Mouse (Mus musculus): Measurements from ENCODE around the gene Gm10959. TPM values are rescaled to one million over a fixed set of nuclear protein-coding genes. Genes with fewer than 3 reads are reported as not detected.
A peak's percentile ranks its signal among the peaks of the same experiment; 100 is the strongest.

Gm10959 gene
- polyA plus RNA-seq, 1 experiment: not detected

DNA sequence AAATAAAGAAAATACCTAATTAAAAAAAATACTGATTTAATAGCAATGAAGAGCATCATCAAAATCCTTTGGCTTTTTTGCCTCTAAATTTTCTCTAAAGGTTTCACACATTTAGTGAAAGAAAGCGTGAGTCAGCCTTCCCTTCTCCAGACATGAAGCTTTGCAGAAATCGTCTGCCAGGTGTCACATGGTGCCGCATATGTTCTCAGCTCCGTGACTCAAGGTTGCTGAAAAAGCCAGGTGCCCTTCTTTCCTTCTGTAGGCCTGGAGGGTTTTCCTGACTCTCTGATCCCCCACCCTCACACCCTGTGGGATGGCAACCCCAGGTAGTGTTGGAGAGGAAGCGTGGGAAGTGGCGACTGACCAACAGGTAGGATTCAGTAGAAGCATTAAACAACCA lies 10.6 kb upstream of the Gm10959 start:
- no peaks in the 10 kb centered on the region for H3K36me3 ChIP-seq (ENCODE audit: control insufficient read depth, insufficient read depth, low read length)
- H3K4me3 ChIP-seq (ENCODE audit: control insufficient read depth, low read depth, low read length): no peak overlapping the region
- TF ChIP-seq POLR2A (IDR thresholded peaks at IDR 0.05; ENCODE audit: control insufficient read depth, low read depth, low read length) (no peak), CTCF (IDR thresholded peaks at IDR 0.05; ENCODE audit: control insufficient read depth, insufficient read depth, insufficient replicate concordance, low read depth, low read length) (no peak)
- no peaks in the 10 kb centered on the region; the same call in 1 of the 2 replicates for H3K4me1 ChIP-seq (ENCODE audit: control insufficient read depth, insufficient read depth, low read length)
- H3K27ac ChIP-seq (ENCODE audit: control insufficient read depth, insufficient read depth, low read depth, low read length): no peak overlapping the region
- no peaks in the 10 kb centered on the region for H3K27me3 ChIP-seq (ENCODE audit: control insufficient read depth, insufficient read depth, low read length)

DNA sequence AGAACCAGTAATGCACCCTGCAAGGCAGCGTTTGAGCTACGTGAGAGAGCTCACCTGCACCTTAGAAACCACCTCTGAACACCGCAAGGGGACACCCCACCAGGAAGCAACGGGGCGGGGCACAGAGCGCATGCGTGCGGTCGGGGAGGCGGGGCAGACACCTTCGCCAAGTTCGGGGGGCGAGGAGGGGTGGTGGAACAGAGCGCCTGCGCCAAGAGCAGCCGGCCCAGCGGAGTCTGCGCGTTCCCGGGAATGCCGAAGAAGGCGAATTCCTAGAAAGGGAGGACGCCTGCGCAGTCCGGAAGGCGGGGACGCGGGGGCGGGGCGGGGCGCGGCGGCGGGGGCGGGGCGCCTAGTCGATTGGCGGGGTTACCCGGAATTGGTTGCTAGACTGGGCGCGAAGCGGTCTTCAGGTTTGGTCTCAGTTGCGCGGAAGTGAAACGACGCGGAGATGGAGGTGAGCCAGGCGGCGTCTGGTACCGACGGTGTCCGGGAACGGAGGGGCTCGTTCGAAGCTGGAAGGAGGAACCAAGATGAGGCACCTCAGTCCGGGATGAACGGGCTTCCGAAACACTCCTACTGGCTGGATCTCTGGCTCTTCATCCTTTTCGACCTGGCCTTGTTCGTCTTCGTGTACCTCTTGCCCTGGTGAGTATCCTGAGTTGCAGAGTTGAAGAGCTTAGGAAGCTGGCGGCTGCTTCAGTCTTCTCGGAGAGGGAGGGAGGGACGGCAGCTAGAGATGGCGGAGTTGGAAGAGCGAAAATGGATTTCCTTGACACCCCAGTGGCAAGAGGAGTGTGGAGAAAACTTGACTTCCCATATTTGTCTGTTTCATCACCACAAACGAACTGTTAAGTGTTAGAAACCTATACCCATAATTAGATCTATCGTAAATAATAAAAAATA lies 5.1 kb upstream of the Gm10959 start, which contains the start of gene 1810037I17Rik:
Gene 1810037I17Rik (plus strand): TSS at position 195 of the 906 bp plus-strand sequence.
- H3K4me1 ChIP-seq (ENCODE audit: control insufficient read depth, insufficient read depth, low read length): no peaks in the 10 kb centered on the region; the same call in 1 of the 2 replicates
- TF ChIP-seq POLR2A (IDR thresholded peaks at IDR 0.05; ENCODE audit: control insufficient read depth, low read depth, low read length) (0 out of 2 replicates have a peak, but pooled peaks have one; percentile 59), CTCF (IDR thresholded peaks at IDR 0.05; ENCODE audit: control insufficient read depth, insufficient read depth, insufficient replicate concordance, low read depth, low read length) (peak; percentile 21; the same call in 1 of the 2 replicates)
- peak within 1 kb of the TSS; percentile 89 for H3K4me3 ChIP-seq (ENCODE audit: control insufficient read depth, low read depth, low read length)
- peak within 1 kb of the TSS; percentile 92 for H3K27ac ChIP-seq (ENCODE audit: control insufficient read depth, insufficient read depth, low read depth, low read length)
- no peaks in the 10 kb centered on the region for H3K27me3 ChIP-seq (ENCODE audit: control insufficient read depth, insufficient read depth, low read length)
- no peaks in the 10 kb centered on the region for H3K36me3 ChIP-seq (ENCODE audit: control insufficient read depth, insufficient read depth, low read length)

DNA sequence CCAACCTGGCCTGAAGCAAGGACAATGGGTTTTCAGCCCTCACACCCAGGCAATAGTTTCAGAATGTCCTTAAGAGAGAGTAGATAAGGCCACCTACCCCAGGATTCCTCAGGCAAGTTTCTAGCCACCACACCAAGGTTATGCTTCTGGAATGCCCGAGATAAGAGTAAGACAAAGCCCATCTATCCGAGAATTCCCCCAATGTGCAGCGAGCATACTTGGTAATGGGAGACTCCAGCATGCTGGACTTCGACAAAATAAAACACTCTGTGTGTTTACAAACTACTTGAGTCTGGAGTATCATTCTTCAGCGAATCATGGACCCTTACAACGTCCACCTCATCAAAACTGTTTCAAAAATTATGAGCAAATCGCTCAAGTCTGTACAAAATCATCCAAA lies 4.0 kb upstream of the Gm10959 start:
- no peak for TF ChIP-seq POLR2A (IDR thresholded peaks at IDR 0.05; ENCODE audit: control insufficient read depth, low read depth, low read length)
- TF ChIP-seq CTCF (IDR thresholded peaks at IDR 0.05; ENCODE audit: control insufficient read depth, insufficient read depth, insufficient replicate concordance, low read depth, low read length): no peak
- H3K4me1 ChIP-seq (ENCODE audit: control insufficient read depth, insufficient read depth, low read length): no peaks in the 10 kb centered on the region; the same call in 1 of the 2 replicates
- no peaks in the 10 kb centered on the region for H3K27me3 ChIP-seq (ENCODE audit: control insufficient read depth, insufficient read depth, low read length)
- peak overlapping the region; percentile 1; the same call in 1 of the 2 replicates for H3K4me3 ChIP-seq (ENCODE audit: control insufficient read depth, low read depth, low read length)
- no peaks in the 10 kb centered on the region for H3K36me3 ChIP-seq (ENCODE audit: control insufficient read depth, insufficient read depth, low read length)
- H3K27ac ChIP-seq (ENCODE audit: control insufficient read depth, insufficient read depth, low read depth, low read length): peak overlapping the region; percentile 34; the same call in 1 of the 2 replicates

DNA sequence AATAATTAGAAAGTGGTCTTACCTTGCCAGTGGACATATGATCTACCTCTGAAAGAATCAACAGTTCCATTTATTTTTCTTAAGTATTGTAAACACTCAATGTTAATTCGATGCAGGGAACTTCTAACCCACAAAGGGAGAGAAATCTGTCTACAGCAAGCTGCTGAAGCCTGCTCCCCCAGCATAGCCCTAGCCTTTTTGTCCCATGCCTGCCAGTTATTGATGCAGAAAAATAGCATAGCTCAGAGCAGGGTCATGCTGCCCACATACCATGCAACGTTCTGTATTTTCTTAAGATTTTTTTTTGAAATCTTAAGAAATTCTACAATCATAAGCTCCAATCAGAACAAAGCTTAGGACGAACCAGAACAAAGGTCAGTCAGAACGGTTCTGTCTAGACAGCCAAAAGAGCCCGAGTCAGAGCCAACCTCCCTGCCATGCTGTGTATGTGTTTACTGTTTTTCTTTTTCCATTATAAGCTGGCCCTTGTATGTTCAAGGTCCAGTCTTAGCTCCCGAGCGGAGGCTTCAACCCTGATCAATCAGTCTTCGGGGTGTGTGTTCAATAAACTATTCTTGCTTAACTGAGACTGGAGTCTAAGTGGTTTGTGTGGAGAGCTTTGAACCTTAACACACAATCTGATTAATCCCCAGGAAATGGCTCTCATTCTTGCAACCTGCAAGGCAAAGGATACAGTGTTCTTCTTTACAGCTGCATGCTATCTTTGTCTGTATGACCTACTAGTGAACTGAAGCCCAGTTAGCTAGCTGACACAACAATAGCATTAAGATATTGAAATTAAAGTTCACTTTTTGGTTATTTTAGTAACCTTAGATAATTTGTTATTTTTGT lies 2.7 kb upstream of the Gm10959 start:
- Histone ChIP-seq H3K27ac (ENCODE audit: control insufficient read depth, insufficient read depth, low read depth, low read length) (no peak overlapping the region), H3K4me1 (ENCODE audit: control insufficient read depth, insufficient read depth, low read length) (no peaks in the 10 kb centered on the region; the same call in 1 of the 2 replicates), H3K4me3 (ENCODE audit: control insufficient read depth, low read depth, low read length) (no peak overlapping the region), H3K36me3 (ENCODE audit: control insufficient read depth, insufficient read depth, low read length) (no peaks in the 10 kb centered on the region), H3K27me3 (ENCODE audit: control insufficient read depth, insufficient read depth, low read length) (no peaks in the 10 kb centered on the region)
- no peak for TF ChIP-seq CTCF (IDR thresholded peaks at IDR 0.05; ENCODE audit: control insufficient read depth, insufficient read depth, insufficient replicate concordance, low read depth, low read length)

DNA sequence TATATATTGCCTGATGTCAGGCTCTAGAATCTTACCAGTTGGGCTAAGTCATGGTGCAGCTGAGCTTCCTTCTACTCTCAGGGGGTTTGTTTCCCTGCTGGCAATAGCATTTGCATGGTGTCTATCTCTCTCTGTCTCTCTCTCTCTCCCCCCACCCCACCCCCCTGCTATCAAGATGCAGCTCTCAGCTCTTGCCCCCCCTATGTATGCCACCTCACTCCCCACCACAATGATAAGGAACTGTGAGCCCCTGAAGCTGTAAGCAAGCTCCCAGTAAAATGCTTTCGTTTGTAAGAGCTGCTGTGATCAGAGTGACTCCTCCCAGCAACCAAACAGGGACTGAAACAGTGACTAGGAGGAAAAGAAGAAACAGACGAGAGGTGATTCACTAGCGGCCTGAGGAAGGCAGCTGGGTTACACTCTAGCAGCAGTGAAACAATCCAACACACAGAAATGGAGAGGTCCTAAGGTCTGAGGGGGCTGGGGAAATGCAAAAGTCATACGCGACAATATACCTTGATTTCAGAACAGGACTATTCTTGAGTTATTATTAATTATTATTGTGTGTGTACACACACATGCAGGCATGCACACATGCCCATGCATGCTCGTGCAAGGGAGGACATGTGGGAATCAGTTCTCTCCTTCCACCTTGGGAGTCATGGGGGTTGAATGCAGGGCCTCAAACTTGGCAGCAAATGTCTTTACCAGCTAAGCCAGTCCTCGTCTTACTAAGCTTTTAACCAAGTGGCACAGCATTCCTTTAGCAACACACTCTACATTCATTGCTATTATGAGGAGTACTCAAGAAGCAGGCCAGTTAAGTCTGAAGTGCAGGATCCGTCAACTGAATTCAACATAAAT lies 1.6 kb upstream of the Gm10959 start:
- Histone ChIP-seq H3K4me3 (ENCODE audit: control insufficient read depth, low read depth, low read length) (no peak overlapping the region), H3K4me1 (ENCODE audit: control insufficient read depth, insufficient read depth, low read length) (no peaks in the 10 kb centered on the region), H3K36me3 (ENCODE audit: control insufficient read depth, insufficient read depth, low read length) (no peaks in the 10 kb centered on the region), H3K27ac (ENCODE audit: control insufficient read depth, insufficient read depth, low read depth, low read length) (no peak overlapping the region), H3K27me3 (ENCODE audit: control insufficient read depth, insufficient read depth, low read length) (no peaks in the 10 kb centered on the region)
- TF ChIP-seq CTCF (IDR thresholded peaks at IDR 0.05; ENCODE audit: control insufficient read depth, insufficient read depth, insufficient replicate concordance, low read depth, low read length) (no peak), POLR2A (IDR thresholded peaks at IDR 0.05; ENCODE audit: control insufficient read depth, low read depth, low read length) (no peak)

DNA sequence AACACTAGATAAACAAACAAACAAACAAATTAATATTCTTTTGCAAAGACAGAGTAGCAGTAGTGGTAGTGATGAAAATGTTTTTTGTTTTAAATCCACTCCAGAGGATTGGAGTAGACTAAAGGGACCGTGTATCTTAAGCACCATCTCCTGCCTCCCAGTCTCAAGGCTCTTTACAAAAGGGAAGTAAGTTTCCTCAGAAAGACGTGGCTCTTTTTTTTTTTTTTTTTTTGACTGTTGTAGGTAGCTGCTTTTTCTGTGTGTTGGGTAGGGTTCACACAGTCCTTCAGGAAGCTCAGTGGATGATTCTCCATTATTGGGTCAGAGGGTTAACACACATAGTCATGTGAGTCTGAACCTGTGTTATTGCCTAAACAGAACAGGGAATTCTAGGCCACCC lies 488 bp downstream of the Gm10959 start:
- H3K4me1 ChIP-seq (ENCODE audit: control insufficient read depth, insufficient read depth, low read length): no peaks in the 10 kb centered on the region
- no peaks in the 10 kb centered on the region for H3K27me3 ChIP-seq (ENCODE audit: control insufficient read depth, insufficient read depth, low read length)
- no peaks in the 10 kb centered on the region for H3K36me3 ChIP-seq (ENCODE audit: control insufficient read depth, insufficient read depth, low read length)
- H3K4me3 ChIP-seq (ENCODE audit: control insufficient read depth, low read depth, low read length): no peak overlapping the region
- no peak for TF ChIP-seq POLR2A (IDR thresholded peaks at IDR 0.05; ENCODE audit: control insufficient read depth, low read depth, low read length)
- no peak for TF ChIP-seq CTCF (IDR thresholded peaks at IDR 0.05; ENCODE audit: control insufficient read depth, insufficient read depth, insufficient replicate concordance, low read depth, low read length)
- H3K27ac ChIP-seq (ENCODE audit: control insufficient read depth, insufficient read depth, low read depth, low read length): no peak overlapping the region
